Mouse (Mus musculus) midbrain, postnatal 0 days (tissue): ENCODE measurements around the gene Ugt1a6a. TPM values are rescaled to one million over a fixed set of nuclear protein-coding genes. Genes with fewer than 3 reads are reported as not detected.
"Not testable (repeated sequence)": the region's sequence is repeated elsewhere in the genome, so short reads cannot be mapped to it uniquely, and the experiment has no call there.

ENCODE experiments used
- ATAC-seq: fragments of 200-750 bp; cut with Nextera tagmentation; 2 replicates; pipeline ENCODE4 v1.8.0; 2017; ENCODE audit warnings: moderate number of reproducible peaks, mild to moderate bottlenecking, moderate TSS enrichment, moderate library complexity; ENCODE audit not compliant: low FRiP score
- DNase-seq: peaks from one replicate; pipeline ENCODE4 v3.0.0-alpha.2; 2015; ENCODE audit warnings: low spot score
- H3K27ac ChIP-seq: fragments of 300-500 bp; sonication (generic); 2 replicates; pipeline ENCODE4 v1.5.1; 2014; ENCODE audit warnings: low read depth, mild to moderate bottlenecking, low read length, mixed read lengths
- H3K27me3 ChIP-seq: fragments of 300-500 bp; sonication (generic); 2 replicates; pipeline ENCODE4 v1.6.1; 2014; ENCODE audit warnings: low read length, control low read depth, mixed read lengths; ENCODE audit not compliant: insufficient read depth
- H3K36me3 ChIP-seq: fragments of 300-500 bp; sonication (generic); 2 replicates; pipeline ENCODE4 v1.6.1; 2014; ENCODE audit warnings: low read length, control low read depth, mixed read lengths; ENCODE audit not compliant: insufficient read depth
- H3K4me1 ChIP-seq: fragments of 300-500 bp; sonication (generic); 2 replicates; pipeline ENCODE4 v1.6.1; 2014; ENCODE audit warnings: mild to moderate bottlenecking, control low read depth, antibody characterized with exemption, low read length, mixed read lengths; ENCODE audit not compliant: insufficient read depth
- H3K4me2 ChIP-seq: fragments of 300-500 bp; sonication (generic); 2 replicates; pipeline ENCODE4 v1.6.1; 2014; ENCODE audit warnings: low read depth, mild to moderate bottlenecking, low read length, mixed read lengths; ENCODE audit not compliant: poor library complexity, severe bottlenecking
- H3K4me3 ChIP-seq: fragments of 300-500 bp; sonication (generic); 2 replicates; pipeline ENCODE4 v1.5.1; 2014; ENCODE audit warnings: low read depth, mild to moderate bottlenecking, low read length, moderate library complexity
- H3K9ac ChIP-seq: fragments of 300-500 bp; sonication (generic); replicated peaks from 2 replicates; pipeline ENCODE4 v1.6.1; 2014; ENCODE audit warnings: mild to moderate bottlenecking, low read length, moderate library complexity, mixed read lengths; ENCODE audit not compliant: poor library complexity, severe bottlenecking
- H3K9me3 ChIP-seq: fragments of 300-500 bp; sonication (generic); 2 replicates; pipeline ENCODE4 v1.6.1; 2016; ENCODE audit warnings: low read length, control low read depth
- CTCF ChIP-seq: IDR thresholded peaks from 2 replicates; pipeline ENCODE4 v1.5.1; 2016; ENCODE audit warnings: antibody characterized with exemption, mild to moderate bottlenecking
- WGBS: fragments of 180-500 bp; shearing (Covaris S2); extraction: QIAGEN DNeasy Blood & Tissue Kit; methylation state at CpG from one replicate; pipeline ENCODE4 v1.1.7; 2014; 5-methylcytosine and 5-hydroxymethylcytosine counted together
- polyA plus RNA-seq: library from polyadenylated mRNA; unstranded; fragments of >200 nt; fragmentation: Nextera tagmentation; extraction: Ambion mirVana; gene quantifications from 2 replicates; pipeline ENCODE4 v1.2.1, GENCODE M21; 2015
- total RNA-seq: library from RNA; depleted of rRNA; stranded (reverse); fragments of >200 nt; gene quantifications from 2 replicates; pipeline ENCODE4 v1.2.3, GENCODE M21; 2014

The Ugt1a6a gene
- total and polyA plus RNA-seq, 2 experiments from 2014 or later = 2.3 to 3.8 TPM

DNA sequence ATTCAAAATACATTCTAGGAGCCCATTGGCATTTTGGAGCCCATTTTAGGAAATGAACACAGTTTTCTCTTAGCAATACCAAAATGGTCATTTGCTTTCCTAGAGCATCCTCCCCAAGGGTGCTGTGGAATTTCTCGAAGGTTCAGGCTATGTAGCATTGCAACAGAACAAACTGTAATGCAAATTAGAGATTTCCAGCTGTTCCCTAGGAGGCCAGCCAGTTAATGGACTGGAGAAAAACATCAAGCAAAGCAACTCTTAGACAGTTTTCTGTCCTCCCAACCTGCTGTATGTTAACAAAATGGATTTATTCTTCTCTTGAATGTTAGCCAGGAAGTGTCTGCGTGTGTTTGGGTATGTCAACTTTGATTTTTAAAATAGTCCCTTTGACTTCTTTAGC, 2.0 kb downstream of the Ugt1a6a start:
- Histone ChIP-seq H3K4me2 (no peak overlapping the region), H3K27me3 (no peaks in the 10 kb centered on the region), H3K36me3 (no peaks in the 10 kb centered on the region), H3K27ac (no peak overlapping the region), H3K4me3 (no peak overlapping the region), H3K4me1 (no peaks in the 10 kb centered on the region), H3K9me3 (no peaks in the 10 kb centered on the region), H3K9ac (no peak overlapping the region)
- WGBS = 73% methylated on average over 2 of the region's 2 CpGs
- DNase-seq = no peak
- TF ChIP-seq CTCF = no peak
- no peak for ATAC-seq

DNA sequence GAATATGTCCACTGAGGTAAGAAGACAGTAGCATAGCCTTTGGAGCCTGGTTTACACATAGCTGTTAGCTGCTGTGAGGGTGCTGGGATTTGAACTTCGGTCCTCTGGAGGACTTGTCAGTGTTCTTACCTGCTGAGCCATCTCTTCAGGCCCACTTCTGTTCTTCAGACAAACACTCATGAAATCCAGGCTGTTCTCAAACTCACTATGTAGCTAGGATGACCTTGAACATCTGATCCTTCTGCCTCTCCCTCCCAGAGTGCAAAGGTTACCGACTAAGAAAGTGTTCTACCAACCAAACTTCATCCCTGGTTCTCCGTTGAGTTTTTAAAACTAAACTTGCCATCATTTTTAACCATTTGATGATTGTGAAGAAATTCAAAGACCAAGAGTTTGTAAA, 2.7 kb downstream of the Ugt1a6a start:
- no peaks in the 10 kb centered on the region for H3K9me3 ChIP-seq
- no peak overlapping the region for H3K4me2 ChIP-seq
- ATAC-seq (no peak), DNase-seq (no peak)
- H3K27ac ChIP-seq = no peak overlapping the region
- H3K9ac ChIP-seq = no peak overlapping the region
- no peaks in the 10 kb centered on the region for H3K27me3 ChIP-seq
- WGBS = 81% methylated on average over 3 of the region's 3 CpGs
- H3K36me3 ChIP-seq = no peaks in the 10 kb centered on the region
- no peaks in the 10 kb centered on the region for H3K4me1 ChIP-seq
- no peak for TF ChIP-seq CTCF
- H3K4me3 ChIP-seq = no peak overlapping the region

DNA sequence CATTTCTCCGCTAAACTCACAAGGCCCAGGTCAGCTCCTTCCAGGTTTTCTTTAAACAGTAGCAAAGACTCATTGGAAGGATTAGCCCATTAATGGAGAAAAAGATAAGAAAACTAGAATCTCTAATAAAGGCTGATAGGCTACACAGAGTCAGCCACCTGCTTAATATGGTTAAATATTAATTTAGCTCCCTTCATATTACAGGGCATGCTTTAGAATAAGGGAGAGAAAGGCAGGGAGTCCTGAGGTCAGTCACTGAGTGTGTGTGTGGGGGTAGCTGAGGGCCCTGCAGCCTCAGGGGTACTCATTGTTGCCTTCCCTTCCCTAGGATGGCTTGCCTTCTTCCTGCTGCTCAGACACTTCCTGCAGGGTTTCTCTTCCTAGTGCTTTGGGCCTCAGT, 3.5 kb downstream of the Ugt1a6a start:
- TF ChIP-seq CTCF = no peak
- H3K27ac ChIP-seq = no peak overlapping the region
- ATAC-seq (no peak), DNase-seq (no peak)
- no peak overlapping the region for H3K9ac ChIP-seq
- no peaks in the 10 kb centered on the region for H3K4me1 ChIP-seq
- H3K36me3 ChIP-seq = no peaks in the 10 kb centered on the region
- 97% methylated on average over 1 of the region's 1 CpGs for WGBS
- no peaks in the 10 kb centered on the region for H3K27me3 ChIP-seq
- no peaks in the 10 kb centered on the region for H3K9me3 ChIP-seq
- H3K4me3 ChIP-seq = no peak overlapping the region
- H3K4me2 ChIP-seq = no peak overlapping the region

DNA sequence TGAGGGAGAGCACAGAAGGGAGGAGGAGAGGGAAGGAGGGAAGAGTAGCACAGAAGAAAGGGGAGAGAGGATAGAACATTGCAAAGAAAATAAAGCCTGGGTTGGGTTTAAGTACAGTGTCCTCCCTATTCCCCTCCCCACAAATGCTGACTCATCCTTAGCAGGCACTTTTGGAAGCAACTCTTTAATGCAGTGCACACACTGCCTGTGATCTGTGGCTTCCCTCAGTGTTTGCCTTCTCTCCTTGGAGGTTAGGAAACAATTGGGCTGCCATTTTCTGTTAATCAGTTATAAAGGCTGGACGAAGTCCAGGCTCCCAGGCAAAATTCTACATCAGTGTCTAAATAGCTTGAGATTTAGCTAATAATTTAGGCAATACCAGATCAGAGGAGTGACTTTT, 5.9 kb downstream of the Ugt1a6a start:
- H3K36me3 ChIP-seq, H3K27ac ChIP-seq, DNase-seq, H3K9me3 ChIP-seq, H3K27me3 ChIP-seq, H3K4me3 ChIP-seq, H3K4me2 ChIP-seq, ATAC-seq, H3K4me1 ChIP-seq, H3K9ac ChIP-seq: not testable (repeated sequence)
- 53% methylated on average over 1 of the region's 1 CpGs for WGBS

DNA sequence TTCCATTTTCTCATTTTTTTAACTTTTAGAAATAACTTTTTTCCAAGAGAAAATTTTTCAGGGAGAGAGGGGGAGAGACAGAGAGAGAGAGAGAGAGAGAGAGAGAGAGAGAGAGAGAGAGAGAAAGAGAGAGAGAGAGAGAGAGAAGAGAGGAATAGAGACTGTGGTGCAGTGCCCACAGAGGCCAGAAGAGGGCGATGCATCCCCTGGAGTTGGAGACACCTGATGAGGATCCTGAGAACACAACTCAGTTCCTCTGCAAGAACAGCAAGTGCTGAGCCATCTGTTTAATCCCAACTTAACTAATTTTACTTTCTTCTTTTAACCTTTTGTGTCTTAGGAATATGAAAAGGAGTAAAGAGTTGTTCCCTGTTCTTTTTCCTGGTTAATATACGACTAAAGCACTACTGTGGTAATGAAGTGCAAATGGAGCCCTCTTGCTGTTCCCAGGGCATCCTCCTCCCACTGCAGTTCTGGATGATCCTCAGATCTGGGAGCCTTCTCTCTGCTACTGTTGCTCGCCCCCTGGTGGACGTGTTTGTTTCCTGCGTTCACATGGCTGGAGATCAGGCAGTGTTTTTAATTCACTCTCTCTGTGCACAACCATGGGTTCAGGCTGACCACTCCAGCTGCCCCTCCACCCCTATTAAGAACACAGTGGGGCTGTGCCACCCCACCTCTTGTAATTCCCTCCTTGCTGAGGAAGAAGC, 9.5 kb downstream of the Ugt1a6a start:
- H3K27ac ChIP-seq, H3K4me2 ChIP-seq, H3K9me3 ChIP-seq, H3K9ac ChIP-seq, H3K4me3 ChIP-seq, H3K36me3 ChIP-seq, H3K27me3 ChIP-seq, ATAC-seq, H3K4me1 ChIP-seq: not testable (repeated sequence)
- peak; percentile 26 for DNase-seq
- 3% methylated on average over 5 of the region's 5 CpGs for WGBS
- TF ChIP-seq CTCF = peak; percentile 50

DNA sequence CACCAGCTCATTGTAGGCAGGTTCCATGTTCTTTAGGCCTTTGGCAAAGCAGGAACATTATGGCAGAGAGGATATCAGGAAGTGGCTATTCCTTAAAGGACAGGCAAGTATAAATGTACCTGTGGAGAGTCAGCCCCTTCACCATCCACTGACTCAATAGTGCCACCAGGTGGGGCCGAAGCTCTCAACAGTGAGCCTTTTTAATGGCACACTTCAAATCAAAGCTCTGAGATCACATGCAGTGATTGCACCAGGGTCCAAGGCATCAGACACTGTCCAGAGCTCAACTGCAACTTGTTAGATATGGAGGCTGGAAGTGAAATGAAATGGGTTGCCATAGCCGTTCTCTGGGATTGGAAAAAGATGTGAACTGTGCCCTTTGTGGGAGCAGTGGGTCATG, 10.7 kb downstream of the Ugt1a6a start:
- not testable (repeated sequence) for H3K4me3 ChIP-seq, H3K4me1 ChIP-seq, ATAC-seq, H3K27ac ChIP-seq, H3K27me3 ChIP-seq, H3K4me2 ChIP-seq, H3K9me3 ChIP-seq, H3K9ac ChIP-seq, H3K36me3 ChIP-seq
- peak; percentile 8 for DNase-seq
- peak; percentile 51 for TF ChIP-seq CTCF
- 69% methylated on average over 2 of the region's 2 CpGs for WGBS
